Mouse (Mus musculus) fibroblast of lung, adult 2 months (primary cell): ENCODE data around the gene Sprr2a1.
"Not testable (repeated sequence)": the region's sequence is repeated elsewhere in the genome, so short reads cannot be mapped to it uniquely, and the experiment has no call there.

Source experiments
- DNase-seq: peaks from one replicate; pipeline ENCODE4 v3.0.0-alpha.2; 2011; ENCODE audit warnings: low read depth

Gene Sprr2a1

DNA sequence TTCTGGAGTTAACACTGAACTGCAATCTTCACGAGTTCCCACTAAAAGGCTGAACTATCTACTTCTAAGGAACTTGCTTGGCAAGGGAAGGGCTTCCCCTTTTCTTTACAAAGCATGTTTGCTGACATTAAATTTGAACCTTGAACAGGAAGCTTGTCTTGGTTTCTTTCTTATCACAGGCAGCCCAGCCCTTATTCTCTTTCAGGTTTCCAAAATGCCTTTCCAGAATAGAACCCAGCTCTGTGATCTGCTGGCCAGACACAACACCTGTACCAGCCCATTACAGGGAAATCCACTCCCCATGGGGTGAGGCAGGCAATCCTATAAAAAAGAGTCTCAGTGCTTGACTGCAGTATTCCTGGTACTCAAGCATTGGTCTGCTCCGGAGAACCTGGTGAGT is at the start of gene Sprr2a1, which contains the start of gene Sprr2a2:
Sprr2a1 (plus strand) TSS at position 231 of the 400 bp plus-strand sequence.
Sprr2a2 (plus strand) TSS at position 352 of the 400 bp plus-strand sequence.
- DNase-seq = not testable (repeated sequence)

- DNase-seq = no peak
Observed at GRCm38 (mm10) chr3:92169847-92170246, 45.8 kb upstream of the Sprr2a1 start.

- DNase-seq = no peak
Observed at GRCm38 (mm10) chr3:92176880-92177279, 38.7 kb upstream of the Sprr2a1 start.

DNA sequence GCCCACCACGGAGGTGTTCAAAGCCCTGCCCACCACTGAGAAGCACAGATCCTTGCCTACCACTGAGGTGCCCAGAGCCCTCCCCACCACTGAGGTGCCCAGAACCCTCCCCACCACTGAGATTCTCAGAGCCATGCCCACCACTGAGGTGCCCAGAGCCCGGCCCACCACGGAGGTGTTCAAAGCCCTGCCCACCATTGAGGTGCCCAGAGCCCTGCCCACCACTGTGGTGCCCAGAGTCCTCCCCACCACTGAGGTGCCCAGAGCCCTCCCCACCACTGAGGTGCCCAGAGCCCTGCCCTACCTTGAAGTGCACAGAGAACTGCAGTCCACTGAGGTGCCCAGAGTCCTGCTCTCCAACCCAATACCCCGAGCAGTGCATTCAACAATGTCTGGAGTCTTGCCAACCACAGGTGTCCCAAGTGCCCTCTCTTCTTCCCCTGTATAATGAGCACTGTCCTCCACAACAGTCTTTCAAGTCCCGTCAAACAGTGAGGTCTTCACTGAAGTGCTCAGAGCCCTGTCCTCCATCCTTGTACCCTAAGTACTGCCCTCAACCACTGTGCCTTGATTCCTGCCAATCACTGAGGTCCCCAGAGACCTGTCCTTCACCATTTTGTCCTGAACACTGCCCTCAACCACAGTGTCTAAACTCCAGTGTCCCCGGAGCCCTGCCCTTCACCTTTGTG is 19.9 kb upstream of the Sprr2a1 start:
- no peak for DNase-seq

GRCm38 (mm10) chr3:92211133-92211925 is 4.3 kb upstream of the Sprr2a1 start:
- not testable (repeated sequence) for DNase-seq

DNA sequence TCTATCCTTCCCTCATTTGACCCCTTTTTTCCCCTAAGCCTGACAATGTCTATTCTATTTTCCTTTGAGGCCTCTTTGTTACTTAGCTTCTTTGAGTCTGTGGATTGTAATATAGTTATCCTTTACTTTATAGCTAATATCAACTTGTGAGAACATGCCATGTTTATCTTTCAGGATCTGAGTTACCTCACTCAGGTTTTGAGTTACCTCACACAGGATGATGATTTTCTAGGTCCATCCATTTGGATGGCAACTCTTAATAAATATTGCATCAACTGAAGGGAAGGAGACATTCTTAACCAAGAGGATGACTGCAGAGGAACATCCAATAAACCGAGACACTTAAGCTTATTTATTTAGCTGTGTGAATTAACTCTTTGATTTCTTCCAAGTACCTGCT is 3.5 kb upstream of the Sprr2a1 start:
- not testable (repeated sequence) for DNase-seq

DNA sequence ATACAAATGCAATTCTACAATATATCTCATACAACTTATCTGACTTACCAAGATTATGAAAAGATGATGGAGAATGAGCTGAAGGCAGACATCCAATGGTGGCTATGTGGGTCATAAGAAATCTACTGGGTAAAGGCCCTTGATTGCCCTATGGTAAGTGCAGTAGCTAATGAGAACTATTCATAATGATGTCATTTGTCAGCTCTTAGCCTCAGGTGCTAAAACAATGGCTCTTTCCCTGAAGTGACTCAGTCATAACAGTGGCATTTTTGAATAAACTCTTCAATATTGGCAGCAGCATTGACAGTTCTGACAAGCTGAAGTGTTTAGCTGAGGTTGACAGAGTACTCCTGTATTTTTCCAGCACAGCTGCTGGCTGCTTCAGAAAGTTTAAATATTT is 1.9 kb upstream of the Sprr2a1 start:
- not testable (repeated sequence) for DNase-seq

GRCm38 (mm10) chr3:92219031-92219430 is 3.4 kb downstream of the Sprr2a1 start:
- not testable (repeated sequence) for DNase-seq

DNA sequence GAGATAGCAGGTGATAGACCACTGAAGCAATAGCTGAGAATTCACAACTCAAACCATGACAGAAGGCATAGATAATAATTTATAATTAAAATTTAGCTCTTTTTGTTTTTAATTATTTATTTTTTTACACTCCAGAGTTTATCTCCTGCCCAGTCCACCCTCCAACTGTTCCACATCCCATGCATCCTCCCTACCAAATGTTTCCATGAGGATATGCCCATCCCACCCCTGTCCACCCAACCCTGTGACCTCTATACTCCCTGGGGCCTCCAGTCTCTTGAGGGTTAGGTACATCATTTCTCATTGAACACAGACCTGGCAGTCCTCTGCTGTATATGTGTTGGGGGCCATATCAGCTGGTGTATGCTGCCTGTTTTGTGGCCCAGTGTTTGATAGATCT is 8.1 kb downstream of the Sprr2a1 start:
- not testable (repeated sequence) for DNase-seq

DNA sequence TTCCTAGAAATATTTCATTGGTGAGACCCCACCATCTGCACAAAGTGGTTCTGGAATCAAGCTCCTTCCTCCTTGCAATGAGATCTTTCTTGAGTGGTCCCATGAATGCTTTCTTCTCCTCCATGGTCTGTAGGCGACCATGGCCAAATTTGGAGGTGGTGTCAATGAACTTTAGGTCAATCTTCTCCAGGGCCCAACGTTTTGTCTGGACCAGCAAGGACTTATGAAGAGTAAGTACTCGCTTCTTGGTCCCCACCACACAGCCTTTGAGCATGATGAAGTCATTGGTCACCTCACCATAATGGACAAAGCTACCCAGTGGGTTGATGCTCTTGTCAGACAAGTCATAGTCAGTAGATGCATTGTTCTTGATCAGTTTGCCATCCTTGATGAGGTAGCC is 11.8 kb downstream of the Sprr2a1 start:
- DNase-seq = not testable (repeated sequence)

- DNase-seq = not testable (repeated sequence)
Observed at GRCm38 (mm10) chr3:92236463-92237189, 21.0 kb downstream of the Sprr2a1 start.

DNA sequence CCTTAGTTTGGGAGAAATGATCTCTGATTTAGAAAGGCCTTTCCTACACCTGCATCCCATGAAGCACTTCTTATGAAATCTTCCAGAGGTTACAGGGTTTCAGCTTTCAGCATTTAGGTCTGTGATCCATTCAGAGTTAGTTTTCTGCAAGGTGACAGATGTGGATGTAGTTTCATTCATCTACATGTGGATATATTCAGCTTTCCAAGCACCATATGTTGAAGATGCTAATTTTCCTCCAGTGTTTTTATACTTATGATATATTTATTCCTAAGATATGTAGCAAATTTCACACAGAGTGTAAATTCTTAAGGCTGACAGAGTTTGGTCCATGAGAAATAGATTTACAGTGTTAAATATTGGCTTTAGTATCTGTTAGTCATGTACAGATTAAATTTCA is 23.1 kb downstream of the Sprr2a1 start:
- not testable (repeated sequence) for DNase-seq

GRCm38 (mm10) chr3:92239197-92239596 is 23.6 kb downstream of the Sprr2a1 start:
- not testable (repeated sequence) for DNase-seq

GRCm38 (mm10) chr3:92244833-92245232 is 29.2 kb downstream of the Sprr2a1 start:
- not testable (repeated sequence) for DNase-seq

DNA sequence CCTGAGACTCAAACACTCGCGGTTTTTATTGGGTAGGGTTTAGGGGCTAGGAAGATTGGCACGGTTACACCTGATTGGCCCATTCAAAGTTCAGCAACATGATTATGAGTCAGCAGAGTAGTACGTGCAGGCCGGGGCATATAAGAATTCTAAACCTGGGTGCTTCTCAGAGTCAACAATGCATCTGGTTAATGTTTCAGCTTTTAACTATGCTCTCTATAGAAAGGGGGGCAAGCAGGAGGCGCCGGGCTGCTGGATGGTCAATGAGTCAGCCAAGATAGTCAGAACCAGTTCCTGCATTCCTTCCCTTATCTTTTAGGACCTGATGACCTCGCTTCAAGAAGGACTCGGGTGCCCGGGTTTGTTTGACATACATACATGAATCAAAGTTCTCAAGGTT is 30.6 kb downstream of the Sprr2a1 start:
- not testable (repeated sequence) for DNase-seq

DNA sequence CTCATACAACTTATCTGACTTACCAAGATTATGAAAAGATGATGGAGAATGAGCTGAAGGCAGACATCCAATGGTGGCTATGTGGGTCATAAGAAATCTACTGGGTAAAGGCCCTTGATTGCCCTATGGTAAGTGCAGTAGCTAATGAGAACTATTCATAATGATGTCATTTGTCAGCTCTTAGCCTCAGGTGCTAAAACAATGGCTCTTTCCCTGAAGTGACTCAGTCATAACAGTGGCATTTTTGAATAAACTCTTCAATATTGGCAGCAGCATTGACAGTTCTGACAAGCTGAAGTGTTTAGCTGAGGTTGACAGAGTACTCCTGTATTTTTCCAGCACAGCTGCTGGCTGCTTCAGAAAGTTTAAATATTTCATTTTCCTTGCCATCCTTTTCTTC is 32.9 kb downstream of the Sprr2a1 start:
- DNase-seq = not testable (repeated sequence)

GRCm38 (mm10) chr3:92250450-92250849 is 34.9 kb downstream of the Sprr2a1 start:
- not testable (repeated sequence) for DNase-seq

DNA sequence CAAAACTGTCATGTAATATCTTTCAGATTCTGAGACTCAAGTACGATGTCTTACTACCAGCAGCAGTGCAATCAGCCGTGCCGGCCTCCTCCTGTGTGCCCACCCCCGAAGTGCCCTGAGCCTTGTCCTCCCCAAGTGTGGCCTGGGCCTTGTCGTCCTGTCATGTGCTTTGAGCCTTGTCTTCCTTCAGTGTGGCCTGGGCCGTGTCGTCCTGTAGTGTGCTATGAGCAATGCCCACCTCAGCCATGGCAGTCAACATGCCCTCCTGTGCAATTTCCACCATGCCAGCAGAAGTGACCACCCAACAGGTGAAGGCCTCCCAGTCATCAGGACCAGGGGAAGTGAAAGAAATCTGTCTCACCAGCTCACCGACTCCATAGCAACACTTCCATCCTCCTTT is 38.3 kb downstream of the Sprr2a1 start:
- DNase-seq = not testable (repeated sequence)

DNA sequence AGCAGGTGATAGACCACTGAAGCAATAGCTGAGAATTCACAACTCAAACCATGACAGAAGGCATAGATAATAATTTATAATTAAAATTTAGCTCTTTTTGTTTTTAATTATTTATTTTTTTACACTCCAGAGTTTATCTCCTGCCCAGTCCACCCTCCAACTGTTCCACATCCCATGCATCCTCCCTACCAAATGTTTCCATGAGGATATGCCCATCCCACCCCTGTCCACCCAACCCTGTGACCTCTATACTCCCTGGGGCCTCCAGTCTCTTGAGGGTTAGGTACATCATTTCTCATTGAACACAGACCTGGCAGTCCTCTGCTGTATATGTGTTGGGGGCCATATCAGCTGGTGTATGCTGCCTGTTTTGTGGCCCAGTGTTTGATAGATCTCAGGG is 42.9 kb downstream of the Sprr2a1 start:
- not testable (repeated sequence) for DNase-seq

DNA sequence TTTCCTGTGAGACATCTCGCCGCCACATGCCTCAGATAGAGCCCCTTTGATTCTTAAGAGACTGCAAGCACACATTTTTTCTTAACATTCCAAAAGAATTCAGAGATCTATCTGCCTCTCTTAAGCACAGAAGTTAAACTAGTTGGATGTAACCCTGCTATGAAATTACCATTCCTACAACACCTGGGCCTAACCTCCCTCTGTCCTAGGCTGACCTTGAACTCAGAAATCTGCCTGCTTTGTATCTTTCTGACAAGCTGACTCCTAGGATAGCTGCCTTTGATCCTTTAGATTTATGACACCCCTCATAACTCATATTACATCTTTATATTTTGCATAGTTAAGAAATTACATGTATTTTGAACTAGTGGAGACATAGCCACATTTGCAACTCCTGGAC is 47.9 kb downstream of the Sprr2a1 start:
- DNase-seq = not testable (repeated sequence)
